Mouse (Mus musculus) lung, postnatal 14 days (tissue): Measurements from ENCODE around the gene Bex2.
A peak's percentile ranks its signal among the peaks of the same experiment; 100 is the strongest.
"Not testable (repeated sequence)": the region's sequence is repeated elsewhere in the genome, so short reads cannot be mapped to it uniquely, and the experiment has no call there.

Experiments
- DNase-seq: peaks from one replicate; pipeline ENCODE4 v3.0.0; 2021

Gene Bex2

DNA sequence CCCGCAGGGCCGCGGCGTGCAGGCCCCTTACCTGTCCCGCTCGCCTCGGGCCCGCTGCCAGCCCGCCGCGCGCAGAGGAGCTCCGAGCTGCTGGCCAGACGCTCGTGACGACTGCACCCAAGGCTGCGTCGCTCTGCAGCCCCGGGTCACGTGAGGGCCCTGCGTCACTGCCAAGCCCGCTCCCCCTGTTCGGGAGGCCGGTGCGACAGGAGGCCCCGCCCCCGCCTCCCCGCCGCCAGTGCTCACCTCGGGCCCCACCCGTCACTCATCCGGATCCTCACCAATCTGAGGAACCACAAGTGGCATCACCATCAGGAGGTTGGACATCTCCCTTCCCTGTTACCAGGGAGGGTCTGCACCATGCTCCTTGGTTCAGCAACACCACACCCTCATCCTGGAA, at the start of gene Bex2:
TSS of gene Bex2 (minus strand) at position 217 of the 400 bp plus-strand sequence.
- DNase-seq = not testable (repeated sequence)

DNA sequence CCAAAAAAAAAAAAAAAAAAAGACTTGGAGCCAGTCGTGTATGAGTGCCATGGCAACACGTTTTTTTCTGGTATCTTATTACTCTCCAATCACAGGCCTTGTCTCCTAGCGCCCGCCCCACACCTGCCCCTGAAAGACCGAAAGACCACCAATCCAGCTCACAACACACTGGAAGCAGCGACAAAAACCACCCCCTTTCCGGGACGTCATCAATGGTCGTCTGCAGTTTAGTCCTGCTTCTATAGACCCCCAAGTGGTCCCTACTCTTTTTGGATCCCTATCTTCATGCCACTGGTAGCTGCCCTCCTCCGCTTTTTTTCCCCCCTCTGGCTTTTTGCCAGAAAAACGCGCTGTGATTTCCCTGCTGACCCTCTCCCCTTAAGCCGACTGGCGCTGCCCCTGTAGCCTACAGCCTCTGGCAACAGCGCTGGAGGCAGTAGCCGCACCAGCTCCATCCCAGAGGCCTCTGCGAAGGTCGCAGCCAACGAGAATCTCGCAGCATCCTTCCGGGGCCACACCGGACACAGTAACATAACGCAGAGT, 47.5 kb upstream of the Bex2 start:
- DNase-seq = no peak

DNA sequence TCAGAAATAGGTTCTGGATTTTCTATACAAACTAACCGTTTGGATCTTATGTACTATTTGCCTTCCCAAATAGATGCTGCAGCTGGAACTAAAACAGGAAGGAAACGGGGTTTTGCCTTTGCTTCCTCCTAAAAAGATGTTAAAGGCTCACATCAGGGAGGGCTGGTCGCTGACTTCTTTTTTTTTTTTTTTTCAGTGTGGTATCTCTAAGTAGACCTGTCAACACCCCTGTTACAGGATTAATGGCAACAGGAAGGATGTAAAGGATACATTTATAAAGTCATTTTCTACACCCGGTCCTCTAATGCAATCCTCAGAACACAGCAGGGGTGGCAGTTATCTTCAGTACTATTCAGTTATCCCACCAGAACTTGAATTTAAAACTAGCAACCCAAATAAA, 47.0 kb upstream of the Bex2 start:
- no peak for DNase-seq

DNA sequence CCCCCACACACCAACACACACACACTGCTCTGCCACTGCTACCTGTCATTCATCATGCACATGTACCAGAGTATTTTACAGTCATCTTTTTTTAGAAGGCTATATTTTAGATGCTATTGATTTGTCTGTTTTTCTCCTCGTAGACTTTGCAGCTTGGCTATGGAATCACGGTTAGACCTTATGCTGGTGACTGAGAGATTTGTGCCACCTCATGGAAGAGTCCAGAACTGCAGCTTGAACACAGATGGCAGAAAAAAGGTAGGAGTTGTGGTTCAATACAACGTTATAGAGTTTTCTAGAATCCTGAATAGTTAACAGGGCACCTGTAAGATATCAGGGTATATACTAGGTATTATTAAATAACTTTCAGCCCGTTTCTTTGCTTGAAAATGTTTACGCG, 39.9 kb upstream of the Bex2 start:
- peak; percentile 40 for DNase-seq

DNA sequence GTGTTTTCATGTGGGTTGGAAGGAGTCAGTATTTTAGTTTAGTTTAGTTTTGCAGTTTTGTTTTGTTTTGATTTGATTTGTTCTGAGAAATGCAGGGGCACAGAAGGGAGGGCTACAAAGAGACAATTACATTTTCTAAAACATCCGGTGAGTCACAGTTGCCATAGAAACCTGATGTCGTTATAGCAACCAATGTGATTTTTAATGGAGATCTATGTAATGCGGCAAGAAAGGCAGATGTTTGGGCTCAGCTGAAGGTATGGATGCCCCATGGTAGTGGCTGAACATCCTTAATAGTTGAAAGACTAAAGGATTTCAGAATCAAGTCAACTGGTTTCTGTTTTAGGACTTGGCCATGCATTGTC, 36.7 kb upstream of the Bex2 start:
- DNase-seq = no peak

DNA sequence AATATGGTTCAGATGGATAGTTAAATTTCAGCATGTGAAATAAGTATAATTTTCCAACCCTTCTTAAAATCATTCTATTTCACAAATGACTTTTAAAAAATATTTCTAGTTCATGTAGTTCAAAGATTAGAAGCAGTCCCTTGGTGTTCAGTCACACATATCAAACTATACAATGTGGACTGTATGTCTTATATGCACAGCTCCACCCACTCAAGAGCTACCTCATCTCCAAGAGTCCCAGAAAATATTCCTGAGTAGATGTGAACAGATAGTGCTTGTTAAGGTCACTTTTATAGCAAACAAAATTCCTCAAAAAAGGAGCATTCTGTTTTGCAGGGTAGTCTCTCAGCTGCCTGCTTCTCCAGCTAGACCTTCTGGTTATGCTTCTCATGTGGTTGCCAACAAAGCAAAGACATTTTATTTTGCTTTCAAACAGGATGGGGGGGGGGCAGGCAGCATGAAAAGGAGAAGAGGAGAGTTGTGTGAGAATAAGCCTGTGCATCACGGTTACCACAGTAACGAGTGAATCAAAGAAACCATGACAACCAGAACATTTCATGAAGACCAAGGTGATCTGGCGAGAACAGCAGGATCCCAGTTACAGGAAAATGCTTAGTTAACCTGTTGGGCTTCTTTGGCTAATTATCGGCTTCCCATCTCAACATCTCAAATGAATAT, 36.1 kb upstream of the Bex2 start:
- DNase-seq = no peak

DNA sequence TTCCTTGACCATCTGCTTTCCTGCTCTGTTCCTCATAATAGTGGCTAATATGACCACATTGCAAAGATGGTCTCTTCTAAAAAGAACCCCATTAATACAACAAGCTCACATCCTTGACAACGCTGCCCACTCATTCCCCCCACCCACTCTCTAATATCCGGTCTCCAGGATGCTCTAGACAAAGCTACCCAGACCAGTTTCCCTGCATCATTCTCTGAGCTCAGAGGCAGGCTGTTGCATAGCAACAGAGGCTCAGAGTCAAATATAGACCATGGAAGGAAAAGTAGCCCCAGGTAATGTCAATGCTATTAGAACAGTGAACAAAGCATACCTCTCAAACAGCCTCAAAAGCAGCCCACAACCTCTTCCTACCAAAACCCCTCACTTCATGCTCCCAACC, 26.4 kb upstream of the Bex2 start:
- DNase-seq = no peak

DNA sequence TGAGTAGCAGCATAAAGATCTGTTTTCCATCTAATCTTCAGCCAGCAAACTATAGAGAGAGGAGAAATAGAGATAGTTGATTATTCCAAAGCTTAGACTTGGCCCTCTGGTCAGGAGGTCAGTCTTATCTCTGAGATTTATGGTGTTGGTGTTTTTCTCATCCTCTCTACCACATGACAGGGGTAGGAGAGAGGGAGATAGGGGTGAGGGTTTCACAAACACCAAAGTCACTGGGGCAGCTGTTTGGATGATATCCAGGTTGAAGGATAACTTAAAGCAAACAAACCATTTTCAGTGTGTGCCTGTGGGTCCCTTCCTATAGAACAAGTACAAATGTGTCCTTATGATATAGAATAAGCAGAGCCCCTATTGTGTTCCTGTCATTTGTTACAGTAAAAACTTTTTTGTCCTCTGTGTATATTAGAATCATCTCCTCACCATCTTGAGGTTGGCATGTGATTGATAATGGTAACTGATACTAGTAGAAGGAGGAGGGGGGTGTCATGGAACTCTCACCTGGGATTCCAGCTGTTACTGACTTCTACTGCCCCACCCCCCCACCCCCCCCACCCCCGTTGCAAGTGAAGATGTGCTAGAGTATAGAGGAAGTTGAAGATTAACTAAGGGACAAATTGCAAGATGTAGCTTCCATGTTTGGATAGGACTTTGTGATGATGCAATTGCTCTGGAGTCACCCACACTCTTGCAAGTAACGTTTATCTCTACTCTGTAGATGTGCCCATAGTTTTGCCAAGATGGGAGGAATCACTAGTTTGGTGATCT, 24.7 kb upstream of the Bex2 start:
- DNase-seq = no peak

DNA sequence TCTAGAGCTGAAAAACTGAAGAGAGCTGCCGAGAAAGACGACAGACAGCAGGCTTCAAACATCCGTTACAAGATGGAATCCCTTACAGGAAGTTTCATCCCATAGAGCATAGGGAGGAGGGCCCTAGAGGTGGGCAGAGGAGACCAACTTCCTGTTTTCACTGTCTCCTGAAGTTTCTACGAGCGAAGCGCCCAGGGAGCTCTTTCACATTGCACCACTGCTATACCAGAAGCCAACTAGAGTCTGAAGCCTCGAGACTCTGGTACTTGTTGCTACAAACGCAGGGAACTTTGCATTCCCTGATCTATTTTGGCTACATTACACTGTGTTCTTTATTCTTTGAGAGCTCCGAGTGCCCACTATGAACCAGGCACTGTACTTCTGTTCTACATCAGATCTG, 17.1 kb upstream of the Bex2 start, which contains the start of gene Nxf3:
TSS of gene Nxf3 (minus strand) at position 101 of the 400 bp plus-strand sequence.
- no peak for DNase-seq

DNA sequence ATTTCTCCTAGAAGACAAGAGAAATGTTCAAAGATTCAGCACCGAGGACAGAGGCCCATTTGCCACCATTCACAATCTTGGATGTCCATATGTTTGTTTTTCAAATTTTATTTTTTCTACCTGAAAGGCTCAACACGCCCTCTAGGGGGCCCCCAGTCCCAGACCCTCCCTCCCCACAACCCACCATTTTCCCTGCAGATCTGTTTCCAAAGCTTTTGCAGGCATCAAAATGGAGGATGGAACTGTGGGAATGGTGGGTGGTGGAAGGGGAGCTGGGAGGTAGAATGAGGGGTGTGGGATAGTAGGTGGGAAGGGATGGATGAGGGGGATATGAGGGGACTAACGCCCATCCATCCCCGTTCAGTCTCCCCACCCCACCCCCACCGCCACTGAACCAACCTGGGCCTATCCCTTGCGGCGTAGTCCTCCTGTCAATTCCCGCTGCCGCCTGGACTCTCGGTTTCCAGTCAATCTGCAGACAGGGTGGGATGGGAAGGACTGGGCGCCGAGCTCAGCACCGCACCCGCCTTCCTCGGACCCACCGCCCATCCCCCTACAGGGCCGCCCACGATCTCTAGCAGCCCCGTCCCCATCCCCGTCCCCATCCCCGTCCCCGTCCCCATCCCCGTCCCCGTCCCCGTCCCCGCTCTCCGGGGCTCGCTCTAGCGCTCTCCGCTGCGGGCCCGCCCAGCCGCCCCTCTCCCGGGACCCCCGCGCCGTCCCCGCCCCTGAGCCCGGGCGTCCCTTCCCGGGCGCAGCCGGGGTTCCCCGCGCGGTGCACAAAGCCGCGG, 640 bp downstream of the Bex2 start:
- DNase-seq = not testable (repeated sequence)

DNA sequence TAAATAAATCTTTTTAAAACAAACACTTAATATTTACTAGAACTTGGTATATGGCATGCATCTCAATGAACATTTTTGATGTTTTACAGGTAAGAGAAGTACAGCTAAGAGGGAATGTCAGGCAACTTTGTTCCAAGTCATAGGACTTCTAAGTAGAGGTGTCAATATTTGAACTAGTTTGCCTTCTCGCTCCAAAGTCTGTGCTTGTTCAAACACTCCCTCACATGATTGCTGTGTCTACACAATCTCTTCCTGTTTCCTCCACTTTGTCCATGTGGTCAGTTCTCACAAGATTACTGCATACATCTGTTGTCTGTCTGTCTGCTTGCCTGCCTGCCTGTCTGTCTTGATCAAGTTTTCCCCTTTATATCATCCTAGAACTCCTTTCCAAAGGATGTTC, 7.3 kb downstream of the Bex2 start:
- DNase-seq = no peak

DNA sequence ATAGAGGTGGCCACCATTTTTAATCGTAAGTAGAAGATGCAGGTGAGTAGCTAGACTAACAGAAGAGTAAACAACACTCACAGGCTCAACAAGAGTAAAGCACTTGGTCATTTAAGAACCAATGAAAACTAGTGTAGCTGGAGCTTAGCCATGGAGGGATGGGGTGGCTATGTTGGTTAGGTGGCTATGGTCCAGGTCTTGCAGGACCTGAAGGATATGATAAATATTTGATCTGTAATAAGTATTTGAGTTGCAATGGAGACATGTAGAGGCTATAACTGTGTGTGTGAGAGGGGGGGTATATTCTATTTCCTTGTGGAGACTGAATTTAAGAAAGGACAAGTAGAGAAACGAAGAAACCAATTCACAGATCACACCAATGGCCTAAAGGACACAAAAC, 16.8 kb downstream of the Bex2 start:
- no peak for DNase-seq

DNA sequence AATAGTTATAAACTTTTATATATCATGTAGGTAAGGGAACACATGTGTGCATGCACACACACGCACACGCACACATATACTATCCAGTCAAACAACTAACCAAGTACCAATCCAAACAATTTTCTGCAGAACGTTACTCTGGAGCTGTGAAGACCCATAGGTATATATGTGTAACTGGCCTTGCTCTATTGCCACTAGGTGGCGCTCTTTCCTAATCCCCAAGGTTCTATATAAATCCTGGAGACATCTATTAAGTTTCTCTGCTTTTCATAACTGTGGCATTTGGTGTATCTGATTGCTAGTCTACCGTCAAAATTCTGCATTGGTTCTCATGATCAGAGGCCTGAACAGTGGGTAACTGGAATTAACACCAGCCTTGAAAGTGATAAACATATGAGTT, 20.5 kb downstream of the Bex2 start:
- DNase-seq = peak; percentile 74

DNA sequence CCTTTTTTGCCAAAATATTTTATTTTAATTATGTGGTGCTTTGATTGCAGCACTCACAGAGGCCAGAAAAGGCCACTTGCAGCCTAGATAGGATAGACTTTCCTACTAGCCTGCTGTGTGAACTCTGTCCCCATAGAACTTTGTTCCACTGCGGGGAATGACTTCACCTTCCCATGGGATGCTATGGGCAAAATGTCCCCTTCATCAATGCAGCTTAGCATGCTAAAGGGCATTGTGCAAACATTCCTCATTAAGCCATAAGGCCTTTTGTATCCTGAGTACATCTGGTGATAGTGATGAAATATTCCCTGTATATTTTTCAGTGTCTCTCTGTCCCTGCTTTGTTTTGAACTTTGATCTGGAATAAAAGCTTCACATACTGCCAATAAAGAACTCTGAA, 24.3 kb downstream of the Bex2 start:
- DNase-seq = no peak

DNA sequence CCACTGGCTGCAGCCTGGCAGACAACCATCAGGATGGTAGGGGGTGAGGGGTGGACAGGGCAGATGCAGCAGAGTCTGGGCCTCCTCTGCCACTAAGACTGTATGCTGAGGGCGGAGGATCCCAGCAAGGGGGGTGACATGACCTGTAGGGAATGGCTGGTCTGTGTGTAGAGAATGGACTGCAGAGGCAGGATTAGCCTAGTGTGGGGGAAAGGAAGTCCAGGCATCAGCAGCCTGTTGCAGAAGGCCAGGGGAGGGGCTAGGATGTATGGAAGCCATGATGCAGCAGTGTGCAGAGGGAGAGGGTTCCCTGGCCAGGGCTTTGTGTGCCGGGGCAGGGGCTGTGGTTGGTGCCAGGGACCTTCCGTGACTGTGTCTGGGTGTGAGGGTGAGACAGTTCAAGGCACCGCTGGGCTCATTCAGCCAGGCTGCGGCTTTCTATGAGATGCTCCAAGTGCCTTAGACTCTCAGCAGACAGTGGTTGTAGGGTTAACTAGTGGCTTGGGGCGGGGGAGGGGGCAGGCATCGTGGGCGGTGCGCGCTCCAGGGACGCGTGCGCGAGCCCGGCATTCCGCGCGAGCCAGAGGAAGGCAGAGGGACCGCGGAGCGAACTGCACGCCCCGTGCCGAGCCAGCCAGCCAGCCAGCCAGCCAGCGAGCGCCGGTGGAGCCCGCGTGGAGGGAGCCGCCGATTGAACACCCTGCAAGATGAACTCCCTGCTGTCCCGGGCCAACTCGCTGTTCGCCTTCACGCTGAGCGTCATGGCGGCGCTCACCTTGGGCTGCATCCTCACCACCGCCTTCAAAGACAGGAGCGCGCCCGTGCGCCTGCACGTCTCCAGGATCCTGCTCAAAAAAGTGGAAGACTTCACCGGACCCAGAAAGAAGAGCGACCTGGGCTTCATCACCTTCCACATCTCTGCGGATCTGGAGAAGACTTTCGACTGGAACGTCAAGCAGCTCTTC, 35.0 kb downstream of the Bex2 start, which contains the start of gene Arxes1:
TSS of gene Arxes1 (plus strand) at position 569 of the 965 bp plus-strand sequence.
- peak; percentile 8 for DNase-seq

DNA sequence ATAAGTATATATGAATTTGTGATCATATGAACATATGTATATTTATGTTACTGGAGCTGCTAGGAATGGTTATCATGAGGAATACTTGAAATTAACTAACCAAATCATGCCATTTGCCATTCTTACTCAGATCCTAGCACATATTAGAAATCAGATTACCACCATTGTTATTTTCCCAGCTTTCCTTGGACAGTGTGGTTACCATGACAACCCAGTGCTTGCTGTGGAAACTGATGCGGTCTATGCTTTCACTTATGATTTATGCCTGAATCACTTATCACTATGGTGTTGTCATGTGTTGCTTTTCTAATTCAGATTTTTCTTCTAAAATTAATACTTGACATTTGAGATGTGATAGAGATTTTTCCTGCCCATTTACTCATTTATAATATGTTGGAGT, 37.7 kb downstream of the Bex2 start:
- no peak for DNase-seq
